In the genomic region with DNA sequence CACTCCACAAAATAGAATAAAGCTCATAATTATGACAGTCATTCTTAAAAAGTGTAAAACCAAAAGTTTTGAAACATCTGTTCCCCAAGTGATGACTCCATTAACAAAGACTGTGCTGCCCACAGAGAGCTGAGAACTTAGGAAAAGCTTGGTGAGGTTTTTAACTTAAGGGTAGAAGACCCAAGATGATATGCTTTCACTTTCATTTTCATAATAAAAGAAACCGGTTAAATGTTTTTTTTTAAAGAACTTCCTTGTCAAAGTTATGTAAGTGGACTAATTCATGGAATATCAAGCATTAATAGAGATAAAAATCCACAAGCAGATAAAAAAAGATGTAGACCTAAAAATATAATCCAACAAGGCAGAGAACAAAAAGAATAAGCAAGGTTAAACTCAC, we compare ENCODE assay signal across 22 mouse cellular contexts.
A peak's percentile ranks its signal among the peaks of the same experiment; 100 is the strongest.
DNase-seq lines count a peak whose midpoint lies in the region; ATAC-seq and TF ChIP-seq lines count a peak whose summit lies in the region.
"Had no signal": no experiment of that assay in that cellular context is flagged by ENCODE, and none has a peak within 500 bp of the region (broad histone marks: within the 10 kb centered on the region; RNA-seq: fewer than 3 reads in every experiment).

No protein-coding gene starts in this region.

- no peaks in the 10 kb centered on the region for H3K9me3 ChIP-seq in G1E (replicated peaks)
- H3K9me3 ChIP-seq: embryonic facial prominence, embryonic 12.5 days; forebrain, embryonic 15.5 days; limb, embryonic 12.5 days; liver, embryonic 15.5 days had no signal

- ATAC-seq in G1E (ENCODE audit: extremely low read depth, insufficient number of reproducible peaks, low FRiP score, poor library complexity, severe bottlenecking): no peak
- ATAC-seq: forebrain, embryonic 15.5 days; intestine, postnatal 0 days; Patski had no signal

- no peak for TF ChIP-seq CTCF in G1E (IDR thresholded peaks at IDR 0.05; ENCODE audit: low read depth, low read length)
- no peak for TF ChIP-seq CTCF in cerebellum, adult 2 months (IDR thresholded peaks at IDR 0.05; ENCODE audit: borderline replicate concordance, insufficient read depth, low read depth, low read length)

- WGBS in cerebellum, adult 2 months: 70% methylated on average over 1 of the region's 1 CpGs

- peaks cover 11% of the 10 kb centered on the region for H3K4me1 ChIP-seq in G1E (ENCODE audit: insufficient read depth, low read depth, low read length)
- no peaks in the 10 kb centered on the region for H3K4me1 ChIP-seq in cerebellum, adult 2 months (ENCODE audit: control insufficient read depth, insufficient read depth, low read length)
- H3K4me1 ChIP-seq: embryonic facial prominence, embryonic 12.5 days; forebrain, embryonic 15.5 days; limb, embryonic 12.5 days; liver, embryonic 15.5 days had no signal

- TF ChIP-seq POLR2A in cerebellum, adult 2 months (IDR thresholded peaks at IDR 0.05; ENCODE audit: borderline replicate concordance, insufficient read depth, low read length): no peak

- H3K4me3 ChIP-seq in G1E (ENCODE audit: low read depth, low read length): peak overlapping the region; percentile 50; the same call in 1 of the 2 replicates
- no peak overlapping the region for H3K4me3 ChIP-seq in cerebellum, adult 2 months (replicated peaks; ENCODE audit: insufficient read depth, low read depth, low read length)
- H3K4me3 ChIP-seq: embryonic facial prominence, embryonic 12.5 days; erythroblast, embryonic 14.5 days; forebrain, embryonic 15.5 days; limb, embryonic 12.5 days; liver, embryonic 15.5 days had no signal

- H3K36me3 ChIP-seq in G1E (replicated peaks): no peaks in the 10 kb centered on the region
- H3K36me3 ChIP-seq: embryonic facial prominence, embryonic 12.5 days; forebrain, embryonic 15.5 days; limb, embryonic 12.5 days; liver, embryonic 15.5 days had no signal

- intact Hi-C loops in left cerebral cortex, postnatal 25 days (cut with DNase I): loop anchor here (10.0 kb wide), 1 partner anchor 938 kb away; no protein-coding TSS in a partner anchor

- DNase-seq in thymus, postnatal 0 days (ENCODE audit: low spot score): peak; percentile 18
- no peak for DNase-seq in thymus, postnatal 36 days
- no peak for DNase-seq in G1E (ENCODE audit: low spot score)
- peak; percentile 59 for DNase-seq in induced T-regulatory cell, adult 2 months (ENCODE audit: low read depth)
- no peak for DNase-seq in cerebellum, adult 11 months
- DNase-seq in left cerebral cortex, postnatal 25 days (ENCODE audit: low spot score in 2 of 2): no peak
- no peak for DNase-seq in cerebellum, adult 8-10 months
- DNase-seq in cerebellum, adult 2 months: no peak
- DNase-seq: cerebellum, adult 9-10 months; gastrocnemius, postnatal 36 days; heart, postnatal 10 days; lung, postnatal 14 days had no signal

- no peak overlapping the region for H3K27ac ChIP-seq in cerebellum, adult 2 months (ENCODE audit: insufficient read depth, low read length)
- H3K27ac ChIP-seq: embryonic facial prominence, embryonic 12.5 days; forebrain, embryonic 15.5 days; hindbrain, embryonic 14.5 days; kidney, postnatal 0 days; limb, embryonic 12.5 days; liver, embryonic 15.5 days; stomach, postnatal 0 days had no signal

- H3K27me3 ChIP-seq in G1E (ENCODE audit: insufficient read depth, low read length): no peaks in the 10 kb centered on the region
- no peaks in the 10 kb centered on the region for H3K27me3 ChIP-seq in cerebellum, adult 2 months (ENCODE audit: control insufficient read depth, insufficient read depth, low read length)
- H3K27me3 ChIP-seq: embryonic facial prominence, embryonic 12.5 days; forebrain, embryonic 15.5 days; limb, embryonic 12.5 days; liver, embryonic 15.5 days had no signal

Comparison
In these comparisons a context has a peak if more than half of its experiments do, and no peak if none do; other contexts are left out.
1. DNase-seq: peak in thymus, postnatal 0 days (single experiment) and induced T-regulatory cell, adult 2 months (single experiment); none in thymus, postnatal 36 days (0 of 2), G1E (single experiment), cerebellum, adult 11 months (single experiment), left cerebral cortex, postnatal 25 days (0 of 2), cerebellum, adult 8-10 months (single experiment) and cerebellum, adult 2 months (0 of 2).